Mouse (Mus musculus) left cerebral cortex, adult 8-10 months (tissue): ENCODE data around the gene Dbndd2. TPM values are rescaled to one million over a fixed set of nuclear protein-coding genes. Genes with fewer than 3 reads are reported as not detected.

Experiments
- DNase-seq, 2 experiments: peaks; one replicate each; pipeline ENCODE4 v3.0.0; 2022; ENCODE audit warnings: low spot score in 2 of 2
- total RNA-seq, 4 experiments: library from RNA; stranded (reverse); gene quantifications; 2 replicates each; pipeline ENCODE4 v1.2.4; 2022

Gene Dbndd2
- total RNA-seq, 4 experiments from 2014 or later, result 140 to 155 (median 147) TPM

DNA sequence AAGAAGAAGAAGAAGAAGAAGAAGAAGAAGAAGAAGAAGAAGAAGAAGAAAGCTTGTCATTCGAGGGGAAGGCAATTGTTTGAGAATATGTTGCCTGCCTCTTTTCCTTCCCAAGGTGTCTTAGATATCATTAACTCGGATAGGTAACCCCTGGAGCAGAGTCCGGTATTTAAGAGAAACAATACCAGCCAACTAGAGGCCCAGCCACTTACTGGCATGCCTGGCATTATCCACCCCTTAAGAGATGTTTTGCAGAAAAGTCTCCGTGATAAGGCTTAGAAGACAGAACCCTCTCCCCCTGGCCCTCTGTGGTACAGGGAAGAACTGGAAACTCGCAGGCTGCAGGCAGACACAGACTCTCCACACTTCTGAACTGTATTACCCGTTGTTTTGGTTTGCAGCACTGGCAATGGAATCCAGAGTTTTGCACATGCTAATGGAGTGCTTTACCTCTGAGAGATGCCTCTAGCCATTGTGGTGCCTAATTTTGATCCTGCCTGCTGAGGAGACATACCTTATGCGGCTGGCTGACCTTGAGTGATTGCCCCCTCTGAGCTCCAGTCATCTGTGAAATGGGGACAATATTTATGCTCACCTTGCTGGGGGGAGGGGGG is 31.9 kb upstream of the Dbndd2 start:
- no peak for DNase-seq

- peak; percentile 61 to 86 for DNase-seq
Observed at GRCm38 (mm10) chr2:164454846-164455245, 31.1 kb upstream of the Dbndd2 start.

GRCm38 (mm10) chr2:164455421-164456190 is 30.3 kb upstream of the Dbndd2 start:
- no peak for DNase-seq

DNA sequence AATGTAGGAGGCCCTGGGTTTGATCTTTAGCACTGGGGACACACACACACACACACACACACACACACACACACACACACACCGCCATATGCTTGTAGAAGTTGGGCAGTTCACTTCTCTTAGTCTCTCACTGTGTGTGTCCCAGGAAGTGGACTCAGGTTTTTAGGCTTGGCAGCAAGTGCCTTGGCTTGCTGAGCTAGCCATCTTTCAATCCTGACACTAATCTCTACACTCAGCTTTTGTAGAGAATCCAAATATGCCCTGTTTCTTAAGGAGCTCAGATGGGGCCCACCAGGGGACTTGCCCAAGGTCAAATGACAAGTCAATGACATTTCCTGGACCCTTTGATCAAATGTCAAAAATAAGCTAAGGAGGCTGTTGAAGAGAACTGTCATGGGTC is 29.5 kb upstream of the Dbndd2 start:
- no peak for DNase-seq

- peak; percentile 40 to 59 for DNase-seq
Observed at GRCm38 (mm10) chr2:164456864-164457300, 29.0 kb upstream of the Dbndd2 start, which contains the start of gene Sys1. Gene Sys1 (plus strand): TSS chr2:164456964.

DNA sequence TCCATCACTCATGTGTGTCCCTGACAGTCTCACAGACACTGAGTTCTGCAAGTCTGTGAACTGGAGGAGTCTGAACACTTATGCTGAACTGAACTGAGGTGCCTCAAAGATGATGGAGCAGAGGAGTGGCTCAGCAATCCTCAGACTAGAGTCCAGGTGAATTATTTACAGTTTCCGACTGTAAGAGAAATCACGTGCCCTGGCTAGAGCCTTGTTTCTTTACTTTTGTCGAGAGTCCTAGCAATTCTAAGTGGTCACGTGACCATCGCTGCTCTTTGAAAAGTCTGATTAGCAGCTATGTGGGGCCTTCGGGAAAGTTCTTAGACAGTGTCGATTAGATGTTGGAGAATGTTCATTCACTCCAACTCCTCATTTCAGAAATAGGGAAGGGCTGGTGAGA is 28.0 kb upstream of the Dbndd2 start:
- DNase-seq, result no peak

GRCm38 (mm10) chr2:164458535-164458934 is 27.4 kb upstream of the Dbndd2 start:
- no peak for DNase-seq

DNA sequence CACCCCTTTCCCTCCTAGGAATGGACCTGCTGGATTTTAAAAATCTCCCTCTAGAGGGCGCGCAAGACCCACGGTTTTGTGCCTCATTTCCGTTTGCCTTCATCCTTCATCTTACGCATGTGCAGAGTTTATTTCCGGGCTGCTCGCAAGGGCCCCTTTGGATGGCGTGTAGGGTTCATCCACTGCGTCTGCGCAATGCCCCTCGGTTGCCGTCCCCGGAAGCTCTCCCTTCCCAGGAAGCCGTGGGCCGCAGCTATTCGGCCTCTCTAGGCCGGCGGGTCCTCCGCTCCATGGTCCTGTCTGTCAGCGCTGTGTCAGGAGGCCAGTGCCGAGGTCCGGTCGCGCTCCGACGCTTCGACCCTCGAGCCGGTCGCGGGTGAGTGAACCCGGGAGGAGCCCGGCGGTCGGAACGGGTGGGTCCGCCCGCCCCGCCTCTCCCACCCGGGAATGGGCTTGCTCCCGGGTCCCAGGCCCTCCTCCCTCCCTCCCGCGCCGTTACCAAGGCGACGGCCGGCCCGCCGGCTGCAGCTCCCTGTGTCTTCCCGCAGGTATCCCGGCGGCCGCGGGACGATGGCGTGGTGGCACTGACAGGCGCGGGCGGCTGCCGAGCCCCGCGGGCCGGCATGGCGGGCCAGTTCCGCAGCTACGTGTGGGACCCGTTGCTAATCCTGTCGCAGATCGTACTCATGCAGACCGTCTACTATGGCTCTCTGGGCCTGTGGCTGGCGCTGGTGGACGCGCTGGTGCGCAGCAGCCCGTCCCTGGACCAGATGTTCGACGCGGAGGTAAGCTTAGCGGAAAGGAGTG is 25.0 kb upstream of the Dbndd2 start, which contains the start of gene Gm20458:
Gene Gm20458 (plus strand): TSS at position 223 of the 807 bp plus-strand sequence.
- DNase-seq, result peak; percentile 90 to 97

GRCm38 (mm10) chr2:164465161-164465560 is 20.7 kb upstream of the Dbndd2 start:
- no peak for DNase-seq

DNA sequence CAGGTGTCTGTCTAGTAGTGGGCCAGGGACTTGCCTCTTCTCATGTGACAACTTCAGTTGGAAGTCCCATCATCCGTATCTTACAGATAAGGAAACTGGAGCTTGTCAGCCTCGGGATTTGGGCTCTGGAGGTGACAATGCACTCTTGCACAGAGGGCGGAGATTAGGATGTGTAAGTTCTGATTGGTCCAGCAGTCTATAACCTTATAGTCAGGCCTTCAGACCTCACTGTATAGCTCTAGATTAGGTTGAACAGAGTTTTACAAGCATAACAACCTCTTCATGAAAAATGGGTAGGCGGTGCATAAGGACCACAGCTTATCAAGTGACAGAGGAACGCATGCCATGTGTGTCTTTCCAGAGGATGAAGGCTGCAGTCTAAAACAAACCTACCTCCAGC is 19.1 kb upstream of the Dbndd2 start:
- no peak for DNase-seq

DNA sequence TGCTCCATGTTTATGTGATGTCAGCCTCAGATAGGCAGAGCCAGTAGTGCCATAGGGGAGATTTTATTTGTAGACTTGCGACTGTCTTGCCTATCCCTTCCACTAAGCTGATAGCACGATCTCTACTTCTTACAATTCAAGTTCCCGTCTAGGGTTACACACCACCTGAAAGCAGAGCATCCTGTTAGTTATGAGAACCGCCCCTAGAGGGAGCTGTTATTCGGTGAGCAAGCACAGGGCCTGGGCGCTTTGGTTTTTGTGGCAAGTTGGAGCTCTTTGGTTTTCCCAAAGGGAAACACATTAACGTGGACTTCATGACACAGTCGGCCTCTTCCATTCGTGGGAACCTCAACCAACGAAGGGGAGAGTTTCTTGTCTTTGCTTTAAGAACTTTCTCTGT is 15.7 kb upstream of the Dbndd2 start:
- DNase-seq, result no peak

- no peak for DNase-seq
Observed at GRCm38 (mm10) chr2:164473624-164474023, 12.3 kb upstream of the Dbndd2 start, which contains the start of gene Trp53tg5. Gene Trp53tg5 (minus strand): TSS chr2:164473724.

- peak; percentile 64 to 89 for DNase-seq
Observed at GRCm38 (mm10) chr2:164486258-164487114, 580 bp downstream of the Dbndd2 start.

DNA sequence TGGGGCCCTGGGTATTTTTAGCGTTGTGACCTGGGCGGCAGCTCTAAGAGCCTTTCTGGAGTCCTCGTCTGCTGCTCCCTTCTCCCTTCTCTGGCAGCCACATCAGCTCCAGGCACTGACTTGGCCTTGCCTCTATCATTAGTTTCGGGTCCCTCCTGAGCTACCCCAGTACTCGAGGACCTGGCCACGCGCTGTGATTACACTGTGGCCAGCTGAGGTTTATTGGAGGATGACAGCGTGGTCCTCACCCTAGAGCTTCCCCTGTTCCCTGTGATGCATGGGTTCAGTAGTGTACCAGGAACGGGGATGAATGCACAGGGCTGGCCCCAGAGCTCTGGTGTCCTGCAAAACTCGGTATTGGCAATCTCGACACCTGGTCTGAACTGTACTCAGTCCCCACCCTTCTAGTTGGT is 1.2 kb downstream of the Dbndd2 start:
- peak in 1 of 2 experiments; percentile 28 for DNase-seq

DNA sequence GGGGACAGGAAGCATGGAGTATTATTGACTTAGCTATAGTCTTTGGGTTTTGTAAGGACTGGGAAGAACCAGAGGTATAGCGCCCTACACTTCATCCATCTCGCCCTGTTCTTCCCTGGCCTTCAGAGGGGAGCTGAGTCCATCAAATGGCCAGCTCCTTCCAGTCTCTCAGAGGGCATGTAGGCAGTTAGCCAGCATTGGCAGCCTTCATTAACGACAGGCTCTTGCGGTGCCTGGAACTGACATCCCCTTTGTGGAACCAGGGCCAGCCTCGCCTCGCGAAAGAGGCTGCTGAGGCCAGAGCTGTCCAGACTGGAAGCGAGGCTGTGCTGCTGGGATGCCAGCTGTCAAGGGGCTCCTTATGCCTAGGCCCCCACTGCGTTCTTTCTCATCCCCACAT is 1.9 kb downstream of the Dbndd2 start:
- DNase-seq, result peak; percentile 52 to 68

- DNase-seq, result no peak
Observed at GRCm38 (mm10) chr2:164494126-164494525, 8.2 kb downstream of the Dbndd2 start.

DNA sequence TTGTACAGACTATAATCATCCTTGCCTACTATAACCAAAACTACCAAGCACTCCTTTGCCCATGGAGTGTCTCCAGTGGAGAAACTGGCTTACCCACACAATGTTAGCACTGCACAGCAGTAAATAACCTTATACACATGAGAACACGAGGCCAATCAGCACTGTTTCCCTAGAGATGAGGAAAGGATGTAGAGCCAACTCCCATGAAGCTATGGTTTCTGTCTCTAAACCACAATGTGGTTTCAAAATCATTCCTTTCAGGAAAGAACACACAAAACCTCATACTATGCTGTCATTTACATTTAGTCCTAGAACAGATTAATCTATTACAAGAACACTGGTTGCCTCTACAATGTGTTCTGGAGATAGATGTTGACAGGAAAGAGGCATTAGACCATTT is 10.4 kb downstream of the Dbndd2 start:
- DNase-seq, result no peak

DNA sequence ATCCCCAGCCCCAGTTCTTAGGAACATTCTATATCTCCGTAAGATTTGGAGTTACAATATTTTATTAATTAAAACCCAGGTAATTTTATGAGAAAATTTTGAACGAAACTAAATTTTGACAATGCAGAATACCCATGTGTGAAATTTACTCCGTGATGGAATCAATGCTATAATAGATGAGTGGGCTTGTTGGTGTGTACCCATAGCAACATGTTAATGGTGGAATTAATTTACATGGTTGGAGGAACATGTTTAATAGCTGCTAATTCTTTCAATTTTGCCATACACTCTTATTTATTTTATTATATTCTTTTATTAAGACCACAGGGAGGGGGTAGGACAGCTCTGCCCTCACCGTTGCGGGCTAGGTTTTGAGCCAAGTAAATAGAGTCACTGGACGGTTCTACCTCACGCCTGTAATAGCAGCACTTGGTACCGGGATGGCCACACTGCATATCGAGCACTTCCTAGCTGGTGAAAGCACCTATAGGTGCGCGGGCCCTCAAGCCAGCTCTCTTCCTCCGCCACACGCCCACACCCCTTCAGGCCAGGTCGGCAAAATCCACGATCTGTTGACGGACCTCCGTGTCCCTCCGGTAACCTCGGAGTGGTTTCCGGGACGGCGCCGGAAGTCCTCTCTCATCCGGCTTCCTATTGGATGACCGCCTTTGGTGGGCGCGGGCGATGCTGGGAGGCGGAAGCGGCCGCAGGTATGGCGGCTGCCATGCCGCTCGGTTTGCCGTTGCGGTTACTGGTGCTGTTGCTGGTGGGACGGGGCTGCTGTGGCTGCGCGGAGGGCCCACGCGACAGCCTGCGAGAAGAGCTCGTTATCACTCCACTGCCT is 11.2 kb downstream of the Dbndd2 start, which contains the start of gene Pigt:
Gene Pigt (plus strand): TSS at position 674 of the 844 bp plus-strand sequence.
- peak; percentile 83 for DNase-seq

- DNase-seq, result no peak
Observed at GRCm38 (mm10) chr2:164497691-164498268, 11.9 kb downstream of the Dbndd2 start.
